Mouse (Mus musculus) 416B (cell line): ENCODE data around the gene Il17a.
A peak's percentile ranks its signal among the peaks of the same experiment; 100 is the strongest.
"Not testable (repeated sequence)": the region's sequence is repeated elsewhere in the genome, so short reads cannot be mapped to it uniquely, and the experiment has no call there.

Source experiments
- DNase-seq: peaks from one replicate; pipeline ENCODE4 v3.0.0; 2011; ENCODE audit warnings: low read depth

The Il17a gene

DNA sequence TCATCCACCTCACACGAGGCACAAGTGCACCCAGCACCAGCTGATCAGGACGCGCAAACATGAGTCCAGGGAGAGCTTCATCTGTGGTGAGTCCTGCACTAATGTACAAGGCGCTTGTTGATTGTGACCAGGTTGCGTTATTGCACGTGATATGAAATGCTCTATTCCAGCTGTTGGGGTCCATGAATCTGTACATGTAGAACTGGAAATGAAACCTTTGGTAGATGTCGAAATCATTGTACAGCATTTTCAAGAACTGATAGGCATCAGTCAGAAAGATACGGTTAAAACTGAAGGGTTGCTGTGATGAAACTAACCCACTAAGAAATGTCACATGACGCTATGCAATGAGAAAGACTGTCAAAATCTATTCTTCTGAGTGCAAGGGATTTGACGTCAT, at the start of gene Il17a:
Il17a (plus strand) TSS at position 3 of the 400 bp plus-strand sequence.
- peak; percentile 24 for DNase-seq

DNA sequence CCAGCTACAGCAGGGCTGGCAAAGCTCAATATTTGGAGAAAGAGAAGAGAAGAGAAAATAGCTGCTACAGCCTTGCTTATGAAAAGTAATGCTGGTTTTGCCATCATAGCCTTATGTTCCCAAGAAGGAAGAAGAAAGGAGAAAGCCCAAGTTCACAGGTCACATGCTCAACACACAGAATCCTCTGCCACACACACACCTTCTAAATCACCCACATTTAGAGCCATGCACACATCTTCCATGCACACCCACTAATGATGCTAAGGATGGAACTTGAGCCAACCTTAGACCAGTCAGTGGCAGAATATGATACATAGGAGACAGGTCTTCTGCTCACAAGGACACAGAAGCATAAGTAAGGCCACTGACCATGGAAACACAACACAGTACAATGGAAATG, 47.9 kb upstream of the Il17a start:
- no peak for DNase-seq

GRCm38 (mm10) chr1:20683386-20683785, 47.3 kb upstream of the Il17a start:
- DNase-seq: no peak

- DNase-seq: no peak
Observed at GRCm38 (mm10) chr1:20683853-20684252, 46.9 kb upstream of the Il17a start.

- no peak for DNase-seq
Observed at GRCm38 (mm10) chr1:20684403-20684802, 46.3 kb upstream of the Il17a start.

- DNase-seq: no peak
Observed at GRCm38 (mm10) chr1:20685393-20685792, 45.3 kb upstream of the Il17a start.

- no peak for DNase-seq
Observed at GRCm38 (mm10) chr1:20685907-20686306, 44.8 kb upstream of the Il17a start.

DNA sequence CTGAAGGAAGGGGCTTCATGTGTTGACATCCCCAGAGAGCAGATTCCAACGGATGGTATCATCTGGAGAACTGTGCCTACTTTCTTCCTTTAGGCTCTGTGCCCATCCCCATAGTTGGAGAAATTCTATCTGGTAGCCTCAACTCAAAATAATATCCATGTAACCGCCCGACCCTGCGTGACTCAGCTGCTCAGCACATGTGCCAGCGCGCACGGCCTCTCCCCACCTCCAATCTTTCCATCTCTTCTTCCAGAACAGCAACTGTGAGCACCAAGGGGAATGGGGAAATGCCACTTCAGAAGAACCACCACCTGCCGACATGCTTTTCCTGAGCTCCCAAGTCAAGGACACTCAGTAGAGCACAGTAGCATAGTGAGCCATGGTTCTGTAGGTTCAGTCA, 39.4 kb upstream of the Il17a start:
- no peak for DNase-seq

GRCm38 (mm10) chr1:20693634-20694313, 36.9 kb upstream of the Il17a start:
- no peak for DNase-seq

DNA sequence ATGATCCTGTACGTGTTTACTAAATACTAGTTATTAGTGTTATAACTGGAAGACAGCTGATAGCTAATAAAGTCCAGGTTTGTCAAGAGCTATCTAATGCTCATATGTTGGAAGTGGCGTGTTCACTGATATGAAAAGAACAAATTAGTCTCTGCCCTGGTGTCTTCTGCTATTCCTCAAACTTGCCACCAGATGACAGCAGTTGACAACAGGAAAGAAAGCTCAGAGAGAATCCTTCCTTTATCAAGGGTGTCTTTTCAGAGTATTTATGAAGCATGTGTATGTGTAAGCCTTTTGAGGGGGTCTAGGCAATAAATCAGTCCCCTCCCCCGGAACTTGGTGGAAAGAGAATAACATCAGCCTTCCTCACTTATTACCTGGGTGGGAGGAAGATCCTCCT, 30.7 kb upstream of the Il17a start:
- DNase-seq: peak; percentile 52

DNA sequence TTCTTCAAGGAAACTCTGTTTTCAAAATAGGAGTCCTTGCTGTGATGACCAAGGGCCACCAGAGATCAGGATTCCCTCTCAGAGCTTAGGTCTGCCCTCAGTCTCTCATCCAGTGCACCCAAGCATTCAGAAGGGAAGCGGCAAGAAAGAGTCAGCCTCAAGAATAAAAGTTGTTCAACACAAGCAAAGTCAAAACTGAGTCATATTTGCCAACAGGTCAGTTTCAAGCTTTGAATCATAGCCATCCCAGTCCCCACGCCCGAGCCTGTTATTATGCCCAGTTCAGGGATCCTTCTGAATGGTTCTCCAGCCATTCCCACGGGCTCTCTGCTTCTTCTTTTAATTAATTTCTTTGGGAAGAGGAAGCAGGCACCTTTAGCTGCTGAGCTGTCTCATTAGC, 5.9 kb downstream of the Il17a start:
- DNase-seq: no peak

GRCm38 (mm10) chr1:20738483-20738882, 7.8 kb downstream of the Il17a start:
- peak; percentile 42 for DNase-seq

- DNase-seq: no peak
Observed at GRCm38 (mm10) chr1:20740496-20740998, 9.8 kb downstream of the Il17a start.

- peak; percentile 89 for DNase-seq
Observed at GRCm38 (mm10) chr1:20754439-20754838, 23.7 kb downstream of the Il17a start.

- no peak for DNase-seq
Observed at GRCm38 (mm10) chr1:20757586-20757985, 26.9 kb downstream of the Il17a start.

DNA sequence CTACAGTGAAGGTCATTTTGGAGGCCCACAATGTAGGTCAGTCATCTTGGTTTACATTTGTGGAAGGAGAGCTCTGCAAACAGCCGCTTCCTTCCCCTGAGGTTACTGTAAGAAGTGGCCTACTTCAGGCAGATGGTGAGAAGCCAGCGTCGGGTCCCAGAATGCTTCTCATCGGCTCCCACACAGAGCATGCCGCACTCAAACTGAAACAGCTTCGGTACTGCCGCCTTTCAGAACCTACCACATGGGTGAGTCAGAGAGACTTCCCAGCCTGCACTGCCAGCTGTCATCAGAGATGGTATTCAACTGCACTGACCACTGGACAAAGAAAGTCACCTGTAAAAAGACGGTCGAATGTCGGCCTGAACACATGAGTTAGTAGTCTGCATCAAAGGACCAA, 29.1 kb downstream of the Il17a start:
- DNase-seq: no peak

DNA sequence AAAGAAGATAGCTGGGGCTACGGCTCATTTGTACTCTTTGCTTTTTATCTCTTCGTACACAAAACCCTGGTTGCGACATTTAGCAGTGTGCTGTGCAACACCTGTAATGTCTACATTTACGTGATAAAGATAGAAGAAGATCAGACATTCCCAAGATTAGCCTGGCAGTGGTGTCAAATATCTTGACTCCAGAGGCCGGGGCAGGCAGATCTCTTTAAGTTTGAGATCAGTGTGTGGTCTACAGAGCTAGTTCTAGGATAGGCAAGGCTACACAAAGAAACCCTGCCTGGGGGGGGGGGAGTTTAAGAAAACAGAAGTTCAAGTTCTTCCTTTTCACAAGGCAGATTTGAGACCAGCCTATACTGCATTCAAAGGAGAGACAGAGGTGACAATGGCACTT, 29.6 kb downstream of the Il17a start:
- DNase-seq: no peak

DNA sequence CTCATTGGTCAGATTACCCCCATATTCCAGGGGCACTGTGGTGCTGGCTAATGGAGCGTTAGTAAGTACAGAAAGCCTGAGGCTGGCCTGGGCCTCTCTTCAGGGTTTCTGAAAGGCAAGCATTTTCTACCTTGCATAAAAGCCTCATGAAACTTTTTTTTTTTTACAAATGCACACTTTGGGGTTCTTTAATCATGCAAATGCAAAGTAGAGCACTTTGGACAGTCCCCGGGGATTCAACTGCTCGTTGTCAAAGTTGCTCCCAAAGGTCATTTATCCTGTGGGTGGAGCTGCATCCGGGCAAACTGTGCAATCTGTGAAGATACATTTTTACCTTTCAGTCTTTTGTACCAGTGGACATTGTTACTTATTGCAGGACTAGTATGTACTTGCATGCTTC, 30.7 kb downstream of the Il17a start:
- no peak for DNase-seq

DNA sequence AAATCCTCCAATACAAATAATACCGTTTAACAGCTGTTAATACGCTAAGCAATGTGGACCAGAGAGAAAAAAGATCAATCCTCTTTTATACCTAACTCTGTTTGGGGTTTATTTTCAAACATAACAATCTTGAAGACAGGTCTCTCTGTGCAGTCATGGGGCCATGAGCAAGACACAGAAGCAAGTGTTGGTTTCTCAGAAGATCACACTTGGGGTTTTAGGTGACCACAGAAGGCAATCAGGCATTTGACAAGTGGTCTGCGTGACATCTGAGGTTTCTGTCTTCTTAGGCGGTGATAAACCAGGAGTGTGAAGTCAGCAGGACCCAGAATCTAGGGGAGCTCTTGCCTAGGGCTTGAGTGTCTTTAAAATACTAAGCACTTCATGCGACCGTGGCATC, 35.8 kb downstream of the Il17a start:
- DNase-seq: no peak

- not testable (repeated sequence) for DNase-seq
Observed at GRCm38 (mm10) chr1:20774026-20774730, 43.5 kb downstream of the Il17a start.

GRCm38 (mm10) chr1:20778366-20778765, 47.7 kb downstream of the Il17a start:
- no peak for DNase-seq
